Comparison of ENCODE assay signal across 21 mouse cellular contexts in the genomic region with DNA sequence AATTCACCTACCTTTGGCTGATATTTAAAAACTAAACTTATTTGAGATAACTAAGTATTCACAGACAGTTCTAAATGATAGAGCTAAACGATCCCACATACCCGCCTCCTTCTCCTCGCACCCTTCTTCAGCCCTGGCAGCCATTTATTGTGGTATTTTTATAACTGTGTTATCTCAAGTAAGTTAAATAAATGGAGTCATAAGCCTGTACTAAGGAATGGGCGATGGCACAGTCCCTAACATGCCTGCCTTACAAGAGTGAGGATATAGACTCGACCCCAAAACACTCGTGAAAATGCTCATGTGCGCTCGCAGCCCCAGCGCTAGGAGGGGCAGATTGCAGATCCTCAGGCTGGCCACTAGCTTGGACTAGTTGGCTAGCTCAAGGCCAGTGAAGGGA.
DNase-seq lines count a peak whose midpoint lies in the region; ATAC-seq and TF ChIP-seq lines count a peak whose summit lies in the region.
"Had no signal": no experiment of that assay in that cellular context is flagged by ENCODE, and none has a peak within 500 bp of the region (broad histone marks: within the 10 kb centered on the region; RNA-seq: fewer than 3 reads in every experiment).

No protein-coding gene starts in this region.

- H3K27me3 ChIP-seq in intestine, embryonic 15.5 days (replicated peaks): no peaks in the 10 kb centered on the region
- H3K27me3 ChIP-seq: forebrain, embryonic 13.5 days; heart, embryonic 15.5 days; hindbrain, embryonic 13.5 days had no signal

- DNase-seq in left cerebral cortex, adult 2 months (ENCODE audit: extremely low spot score in 1 of 2, low spot score in 2 of 2): no peak
- DNase-seq in left cerebral cortex, adult 9 months (ENCODE audit: low spot score in 2 of 2): no peak
- DNase-seq in MN1 (ENCODE audit: low spot score): no peak
- DNase-seq: adrenal gland, adult 8-10 months; adrenal gland, postnatal 36 days; cerebellum, adult 18-20 months; cerebellum, adult 9-11 months; cerebellum, postnatal 36 days; forebrain, postnatal 0 days; gastrocnemius, postnatal 36 days; heart, adult 18-20 months; heart, postnatal 14 days had no signal

- TF ChIP-seq CTCF in left cerebral cortex, adult 2 months (IDR thresholded peaks at IDR 0.05): no peak
- no peak for TF ChIP-seq CTCF in cortical plate, adult 2 months (IDR thresholded peaks at IDR 0.05; ENCODE audit: extremely low read depth, insufficient read depth, low read length)

- peaks cover 27% of the 10 kb centered on the region for H3K4me1 ChIP-seq in cortical plate, adult 2 months (ENCODE audit: control insufficient read depth, insufficient read depth, low read length)
- no peaks in the 10 kb centered on the region for H3K4me1 ChIP-seq in intestine, embryonic 15.5 days (replicated peaks)
- H3K4me1 ChIP-seq: embryonic facial prominence, embryonic 10.5 days; forebrain, embryonic 13.5 days; heart, embryonic 15.5 days; hindbrain, embryonic 13.5 days had no signal

- ATAC-seq in intestine, embryonic 15.5 days: peak; percentile 71
- no peak for ATAC-seq in cerebellum, adult (ENCODE audit: insufficient number of reproducible peaks, low FRiP score, low TSS enrichment)
- ATAC-seq: forebrain, embryonic 13.5 days; forebrain, postnatal 0 days; hindbrain, postnatal 0 days had no signal

- intact Hi-C loops in left cerebral cortex, adult 2 months (cut with DNase I): loop anchor here (5.0 kb wide), 4 partner anchors 72 to 317 kb away; partner anchors contain the start of gene Kcnh1

- H3K27ac ChIP-seq in left cerebral cortex, adult 2 months: peak overlapping the region; percentile 78
- peak overlapping the region; percentile 89 for H3K27ac ChIP-seq in cortical plate, adult 2 months (ENCODE audit: insufficient read depth, low read length)
- no peak overlapping the region for H3K27ac ChIP-seq in intestine, embryonic 15.5 days
- H3K27ac ChIP-seq: embryonic facial prominence, embryonic 10.5 days; forebrain, embryonic 13.5 days; heart, embryonic 15.5 days; hindbrain, embryonic 13.5 days; hindbrain, postnatal 0 days had no signal

- no peak overlapping the region for H3K4me3 ChIP-seq in left cerebral cortex, adult 2 months
- H3K4me3 ChIP-seq in cortical plate, adult 2 months (ENCODE audit: insufficient read depth, low read length): no peak overlapping the region
- H3K4me3 ChIP-seq in intestine, embryonic 15.5 days (replicated peaks): no peak overlapping the region
- H3K4me3 ChIP-seq: embryonic facial prominence, embryonic 10.5 days; forebrain, embryonic 13.5 days; heart, embryonic 15.5 days; hindbrain, embryonic 13.5 days had no signal

- H3K9ac ChIP-seq in intestine, embryonic 15.5 days: no peak overlapping the region
- H3K9ac ChIP-seq: forebrain, embryonic 13.5 days; forebrain, postnatal 0 days; heart, embryonic 15.5 days; hindbrain, embryonic 13.5 days had no signal

- H3K4me2 ChIP-seq in intestine, embryonic 15.5 days (replicated peaks): peak overlapping the region; percentile 39
- H3K4me2 ChIP-seq: forebrain, embryonic 13.5 days; heart, embryonic 11.5 days; heart, embryonic 15.5 days; hindbrain, embryonic 13.5 days had no signal

- TF ChIP-seq POLR2A in cortical plate, adult 2 months (IDR thresholded peaks at IDR 0.05; ENCODE audit: extremely low read depth, insufficient read depth, low read length): no peak

- 58% methylated on average over 9 of the region's 9 CpGs for WGBS in intestine, embryonic 15.5 days

- no peaks in the 10 kb centered on the region for H3K36me3 ChIP-seq in intestine, embryonic 15.5 days
- H3K36me3 ChIP-seq: embryonic facial prominence, embryonic 10.5 days; heart, embryonic 15.5 days; hindbrain, embryonic 13.5 days had no signal

- H3K9me3 ChIP-seq in intestine, embryonic 15.5 days: no peaks in the 10 kb centered on the region
- H3K9me3 ChIP-seq: embryonic facial prominence, embryonic 10.5 days; forebrain, embryonic 13.5 days; heart, embryonic 15.5 days; hindbrain, embryonic 13.5 days had no signal
